Mouse (Mus musculus) bone marrow macrophage, adult 2 months (primary cell): ENCODE measurements around the gene Tmbim1. TPM values are rescaled to one million over a fixed set of nuclear protein-coding genes. Genes with fewer than 3 reads are reported as not detected.

ENCODE experiments used
- H3K27ac ChIP-seq: 2 replicates; pipeline ENCODE4 v1.5.1; 2012; ENCODE audit warnings: low read depth, low read length; ENCODE audit not compliant: insufficient read depth
- H3K4me1 ChIP-seq: 2 replicates; pipeline ENCODE4 v1.6.1; 2012; ENCODE audit warnings: low read length; ENCODE audit not compliant: control insufficient read depth, insufficient read depth
- H3K4me3 ChIP-seq: 2 replicates; pipeline ENCODE4 v1.5.1; 2012; ENCODE audit warnings: mild to moderate bottlenecking, low read length, moderate library complexity; ENCODE audit not compliant: insufficient read depth
- CTCF ChIP-seq: IDR thresholded peaks from 2 replicates; pipeline ENCODE4 v1.5.1; 2012; ENCODE audit warnings: low read depth, mild to moderate bottlenecking, low read length, moderate library complexity
- POLR2A ChIP-seq: IDR thresholded peaks from 2 replicates; pipeline ENCODE4 v1.6.1; 2012; ENCODE audit warnings: mild to moderate bottlenecking, low read depth, low read length, borderline replicate concordance
- polyA plus RNA-seq: library from polyadenylated mRNA; stranded (reverse); fragments of >200 nt; gene quantifications from 2 replicates; pipeline ENCODE4 v1.2.4, GENCODE M21; 2012; ENCODE audit not compliant: missing spikeins, insufficient read depth, insufficient read length

The Tmbim1 gene
- polyA plus RNA-seq, 1 experiment: 73.6 TPM

DNA sequence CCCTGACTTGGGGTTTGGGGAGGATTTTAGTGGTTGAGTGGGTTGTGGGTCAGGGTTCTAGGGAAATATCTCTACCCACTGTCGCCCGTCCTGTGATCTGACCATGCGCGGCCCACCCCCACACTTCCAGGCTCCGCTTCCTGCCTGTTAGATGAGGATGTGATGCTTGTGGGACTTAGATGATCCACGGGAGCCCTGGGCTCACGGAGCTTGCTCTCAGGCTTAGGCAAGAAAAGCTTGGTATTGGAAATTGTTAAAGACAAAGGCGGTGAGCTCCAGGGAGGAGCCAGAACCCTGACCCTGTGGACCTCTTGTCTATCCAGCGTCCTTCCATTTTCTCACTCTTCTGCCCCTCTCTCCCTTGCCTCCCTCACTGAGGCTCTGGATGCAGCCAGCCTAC, 34.5 kb upstream of the Tmbim1 start:
- Histone ChIP-seq H3K4me3 (no peak overlapping the region), H3K27ac (no peak overlapping the region), H3K4me1 (peaks cover 16% of the 10 kb centered on the region)
- TF ChIP-seq POLR2A: no peak
- TF ChIP-seq CTCF: no peak

- TF ChIP-seq POLR2A (no peak), CTCF (no peak)
- H3K4me3 ChIP-seq: no peak overlapping the region
- H3K27ac ChIP-seq: no peak overlapping the region
- H3K4me1 ChIP-seq: peaks cover 18% of the 10 kb centered on the region
These were observed 33.2 kb upstream of the Tmbim1 start for GRCm38 (mm10) chr1:74338626-74339025.

DNA sequence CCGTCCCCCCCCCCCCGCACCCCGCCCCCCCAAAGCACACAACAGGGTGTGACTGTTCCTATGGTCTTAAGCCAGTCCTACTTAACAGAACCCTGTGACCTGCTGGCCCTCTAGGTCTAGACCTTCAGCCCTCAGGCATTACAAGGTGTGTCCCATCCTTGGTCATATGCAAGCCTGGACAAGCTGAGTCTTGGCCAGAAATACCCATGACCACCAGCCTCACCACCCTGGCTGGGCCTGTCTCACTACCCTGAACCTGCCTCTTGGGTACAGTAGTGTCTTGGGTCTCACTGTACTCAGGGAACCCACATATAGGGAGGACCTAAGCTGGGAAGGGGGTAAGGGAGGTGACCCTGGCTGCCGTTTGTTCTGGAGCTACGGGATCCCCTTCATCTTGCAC, 32.6 kb upstream of the Tmbim1 start:
- H3K27ac ChIP-seq: no peak overlapping the region
- peaks cover 22% of the 10 kb centered on the region for H3K4me1 ChIP-seq
- H3K4me3 ChIP-seq: no peak overlapping the region
- TF ChIP-seq POLR2A (no peak), CTCF (no peak)

GRCm38 (mm10) chr1:74337241-74337771, 31.9 kb upstream of the Tmbim1 start:
- H3K4me3 ChIP-seq: no peak overlapping the region
- H3K4me1 ChIP-seq: peaks cover 24% of the 10 kb centered on the region
- no peak overlapping the region for H3K27ac ChIP-seq
- TF ChIP-seq POLR2A: no peak
- TF ChIP-seq CTCF: no peak

DNA sequence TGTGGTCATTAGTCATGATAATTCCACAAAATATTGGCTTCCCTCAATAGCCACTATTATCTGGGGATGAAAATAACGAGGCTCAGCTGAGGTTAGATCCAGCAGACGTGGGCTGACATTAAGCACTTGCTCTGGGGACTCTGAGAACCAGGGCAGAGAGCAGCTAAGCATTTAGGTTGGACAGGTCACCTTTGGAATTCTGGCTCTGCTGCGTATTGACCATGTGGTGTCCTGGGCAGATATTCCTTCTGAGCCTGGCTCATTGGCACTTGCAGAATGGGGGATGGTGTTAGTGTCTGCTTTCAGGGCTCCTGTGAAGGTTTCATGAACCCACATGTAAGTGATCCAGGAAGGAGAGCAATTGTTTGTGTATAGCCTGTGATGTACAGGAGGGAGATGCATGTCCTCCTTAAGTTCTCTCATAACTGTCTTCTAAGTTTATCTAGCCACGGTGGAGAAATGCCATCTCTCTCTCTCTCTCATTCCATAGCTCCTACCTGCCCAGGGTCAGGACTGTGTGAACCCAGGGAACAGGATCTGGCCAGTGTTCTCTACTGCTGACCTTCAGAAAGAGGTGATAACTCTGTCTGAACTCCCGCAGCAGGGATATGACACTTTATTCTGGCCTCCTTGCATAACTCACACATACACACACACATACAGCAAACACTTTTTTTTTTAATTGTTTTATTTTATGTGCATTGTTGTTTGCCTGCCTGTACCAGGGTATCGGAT, 30.2 kb upstream of the Tmbim1 start:
- H3K4me3 ChIP-seq: no peak overlapping the region
- peaks cover 37% of the 10 kb centered on the region for H3K4me1 ChIP-seq
- no peak overlapping the region for H3K27ac ChIP-seq
- TF ChIP-seq CTCF: no peak
- no peak for TF ChIP-seq POLR2A

DNA sequence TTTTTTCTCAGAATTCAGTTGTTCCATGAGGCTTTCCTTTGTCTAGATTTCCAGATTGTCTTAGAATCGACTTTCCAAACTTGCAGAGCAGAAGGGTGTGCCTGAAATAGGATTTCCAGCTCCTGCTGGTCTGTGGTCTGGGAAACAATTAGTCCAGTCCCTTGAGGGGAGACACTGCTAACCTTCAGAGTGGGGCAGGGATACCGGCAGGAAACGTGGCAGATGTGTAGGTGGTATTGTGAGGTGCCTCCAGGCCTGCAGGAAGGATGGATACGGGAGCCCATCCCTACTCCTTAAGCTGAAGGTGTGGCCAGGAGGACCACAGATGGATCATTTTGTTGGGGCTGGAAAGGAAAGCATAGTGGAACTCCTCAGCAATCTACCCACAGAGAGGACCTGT, 29.6 kb upstream of the Tmbim1 start:
- Histone ChIP-seq H3K4me3 (no peak overlapping the region), H3K4me1 (peaks cover 35% of the 10 kb centered on the region), H3K27ac (no peak overlapping the region)
- TF ChIP-seq CTCF (no peak), POLR2A (no peak)

- H3K4me1 ChIP-seq: peaks cover 35% of the 10 kb centered on the region
- H3K4me3 ChIP-seq: no peak overlapping the region
- H3K27ac ChIP-seq: no peak overlapping the region
- TF ChIP-seq POLR2A (no peak), CTCF (no peak)
These were observed 29.2 kb upstream of the Tmbim1 start for GRCm38 (mm10) chr1:74334607-74335006.

GRCm38 (mm10) chr1:74332930-74333329, 27.5 kb upstream of the Tmbim1 start:
- Histone ChIP-seq H3K4me3 (peak overlapping the region; percentile 69), H3K27ac (no peak overlapping the region), H3K4me1 (peaks cover 26% of the 10 kb centered on the region)
- no peak for TF ChIP-seq POLR2A
- no peak for TF ChIP-seq CTCF

GRCm38 (mm10) chr1:74332241-74332763, 26.9 kb upstream of the Tmbim1 start:
- peak overlapping the region; percentile 0; the same call in 1 of the 2 replicates for H3K27ac ChIP-seq

DNA sequence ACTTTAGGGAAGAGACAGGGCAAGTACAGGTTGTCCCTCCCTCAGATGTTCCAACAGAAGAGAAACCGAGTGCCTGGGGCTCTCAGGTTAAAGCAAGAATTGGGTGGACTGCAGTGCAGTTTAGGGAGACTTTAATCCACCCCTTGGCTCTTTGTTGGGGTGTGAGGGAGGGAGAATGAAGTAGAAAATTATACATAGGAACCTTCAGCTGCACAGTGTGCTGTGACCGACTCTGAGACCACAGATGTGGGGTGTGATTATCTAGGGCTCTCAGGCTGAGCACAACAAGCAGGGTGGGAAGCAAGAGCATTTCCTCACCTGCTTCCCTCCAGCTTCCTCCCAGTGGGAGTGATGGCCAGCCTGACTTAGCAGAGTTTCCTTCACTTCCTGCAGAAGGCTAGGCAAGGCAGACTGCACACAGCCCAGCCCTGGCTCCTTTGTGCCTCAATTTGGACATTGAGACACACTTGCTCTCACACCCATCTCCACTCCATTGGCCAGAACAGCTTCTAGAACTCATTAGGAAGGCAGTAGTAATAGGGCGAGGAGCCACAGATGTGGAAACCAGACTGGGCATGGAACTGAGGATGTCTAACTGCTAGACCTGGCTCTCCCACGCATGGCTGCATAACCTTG, 25.7 kb upstream of the Tmbim1 start:
- Histone ChIP-seq H3K4me1 (peaks cover 26% of the 10 kb centered on the region), H3K4me3 (no peak overlapping the region), H3K27ac (no peak overlapping the region)
- no peak for TF ChIP-seq CTCF
- no peak for TF ChIP-seq POLR2A

More at GRCm38 (mm10) chr1:74332241-74332763, 26.9 kb upstream of the Tmbim1 start:
- TF ChIP-seq CTCF: no peak
- H3K4me1 ChIP-seq: peaks cover 26% of the 10 kb centered on the region
- H3K4me3 ChIP-seq: peak overlapping the region; percentile 69
